Mouse (Mus musculus) Muller cell, postnatal 12 days (primary cell): ENCODE data around the gene Pfkfb4.
A peak's percentile ranks its signal among the peaks of the same experiment; 100 is the strongest.

Experiments used
- DNase-seq: peaks from one replicate; pipeline ENCODE4 v3.0.0-alpha.2; 2015; ENCODE audit errors: inconsistent ontology term

Gene Pfkfb4

DNA sequence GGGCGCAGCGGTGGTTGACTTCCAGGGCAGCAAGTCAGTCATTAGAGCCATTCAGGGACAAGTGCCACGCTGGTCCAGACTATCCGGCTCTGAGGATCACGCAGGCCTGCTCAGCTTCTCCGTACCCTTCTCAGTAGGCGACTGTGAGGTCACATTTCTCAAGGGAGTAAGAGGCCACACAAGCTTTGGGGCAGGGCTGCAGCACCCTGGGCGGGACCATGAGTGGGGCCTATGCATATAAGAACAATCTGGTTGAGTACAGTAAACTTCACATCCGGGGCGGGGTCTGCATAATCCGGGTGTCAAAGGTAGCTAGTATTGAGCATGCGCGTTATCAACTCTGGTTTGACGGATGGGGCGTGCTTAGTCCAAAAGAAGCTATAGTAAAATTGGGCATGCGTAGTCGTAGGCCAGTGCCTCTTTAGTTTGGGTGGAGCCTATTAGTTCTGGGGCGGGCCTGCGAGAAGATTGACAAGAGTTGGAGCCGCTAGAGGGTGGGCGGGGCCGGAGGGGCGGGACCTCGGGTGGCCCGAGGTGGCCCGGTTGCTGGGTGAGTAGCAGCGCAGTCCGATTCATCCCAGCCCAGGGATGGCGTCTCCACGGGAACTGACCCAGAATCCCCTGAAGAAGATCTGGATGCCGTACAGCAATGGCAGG lies at the start of gene Pfkfb4:
TSS of gene Pfkfb4 (plus strand) at position 351 of the 657 bp plus-strand sequence.
- peak; percentile 96 for DNase-seq

DNA sequence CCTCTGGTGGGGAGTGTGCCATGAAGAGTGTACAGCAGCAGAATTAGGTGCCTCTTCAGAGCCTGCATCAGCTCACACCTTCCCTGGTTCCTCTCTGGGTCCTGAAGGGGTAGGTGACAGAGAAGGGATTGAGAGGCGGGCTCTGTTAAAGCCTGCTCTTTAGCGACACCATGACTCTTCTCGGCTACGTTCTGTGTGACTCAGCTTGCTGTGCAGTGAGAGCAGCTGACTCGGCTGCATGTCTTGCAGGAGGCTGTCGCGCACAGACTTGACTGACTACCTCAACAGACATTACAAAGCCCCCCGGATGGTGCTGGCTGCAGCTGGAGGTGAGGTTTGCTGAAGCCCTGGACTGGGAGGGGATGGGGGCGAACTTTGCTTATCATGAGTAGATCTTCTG lies 46.5 kb upstream of the Pfkfb4 start:
- DNase-seq: no peak

DNA sequence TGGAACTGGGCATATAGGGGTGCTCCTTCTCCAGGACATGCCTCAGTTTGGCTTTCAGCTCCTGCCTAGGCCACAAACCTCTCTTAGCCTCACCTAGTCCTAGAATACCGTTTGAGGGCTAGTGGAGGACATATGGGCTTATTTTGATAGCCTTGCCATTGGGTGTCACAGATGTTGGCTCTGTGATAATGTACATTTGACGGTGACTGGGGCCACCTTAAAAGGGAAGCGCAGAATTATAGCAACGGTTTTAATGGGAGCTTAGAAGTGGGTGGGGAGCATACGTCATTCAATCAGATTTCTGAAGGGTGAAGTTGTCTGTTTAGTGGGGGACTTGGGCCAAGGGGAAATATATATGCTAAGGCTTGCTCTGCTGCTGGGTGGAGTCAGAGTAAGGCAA lies 46.0 kb upstream of the Pfkfb4 start:
- no peak for DNase-seq

DNA sequence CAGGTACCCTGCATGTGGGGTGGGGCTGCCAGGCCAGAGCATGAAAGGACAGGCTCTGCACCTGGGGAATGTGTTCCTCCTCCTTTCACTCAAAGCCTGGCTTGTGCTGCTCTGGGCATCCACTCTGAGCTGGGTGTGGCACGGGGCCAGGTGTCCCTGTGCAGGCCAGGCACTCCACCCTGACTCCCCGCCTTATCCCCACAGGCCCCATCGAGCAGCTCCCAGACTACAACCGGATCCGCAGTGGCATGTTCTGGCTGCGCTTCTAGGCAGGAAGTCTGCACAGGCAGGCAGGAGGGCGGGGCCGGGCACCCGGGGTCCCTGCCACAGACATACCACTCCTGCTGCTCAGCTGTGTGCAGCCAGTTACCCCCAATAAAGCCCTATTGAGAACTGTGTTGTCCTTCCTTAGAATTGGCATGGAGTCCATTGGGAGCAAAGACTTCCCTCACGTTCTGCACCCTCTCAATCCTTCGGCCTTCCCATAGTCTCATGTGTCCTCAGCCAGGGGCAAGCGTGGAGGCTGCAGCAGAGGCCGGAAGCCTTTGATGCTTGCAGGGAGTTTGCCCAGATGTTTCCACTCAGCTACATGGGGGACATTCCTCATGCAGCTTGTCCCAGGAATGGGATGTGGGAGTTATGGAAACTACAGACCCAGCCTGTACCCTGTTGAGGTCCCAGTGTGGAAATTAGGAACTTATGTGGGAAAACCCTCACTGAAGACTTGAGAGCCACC lies 42.2 kb upstream of the Pfkfb4 start:
- DNase-seq: no peak

DNA sequence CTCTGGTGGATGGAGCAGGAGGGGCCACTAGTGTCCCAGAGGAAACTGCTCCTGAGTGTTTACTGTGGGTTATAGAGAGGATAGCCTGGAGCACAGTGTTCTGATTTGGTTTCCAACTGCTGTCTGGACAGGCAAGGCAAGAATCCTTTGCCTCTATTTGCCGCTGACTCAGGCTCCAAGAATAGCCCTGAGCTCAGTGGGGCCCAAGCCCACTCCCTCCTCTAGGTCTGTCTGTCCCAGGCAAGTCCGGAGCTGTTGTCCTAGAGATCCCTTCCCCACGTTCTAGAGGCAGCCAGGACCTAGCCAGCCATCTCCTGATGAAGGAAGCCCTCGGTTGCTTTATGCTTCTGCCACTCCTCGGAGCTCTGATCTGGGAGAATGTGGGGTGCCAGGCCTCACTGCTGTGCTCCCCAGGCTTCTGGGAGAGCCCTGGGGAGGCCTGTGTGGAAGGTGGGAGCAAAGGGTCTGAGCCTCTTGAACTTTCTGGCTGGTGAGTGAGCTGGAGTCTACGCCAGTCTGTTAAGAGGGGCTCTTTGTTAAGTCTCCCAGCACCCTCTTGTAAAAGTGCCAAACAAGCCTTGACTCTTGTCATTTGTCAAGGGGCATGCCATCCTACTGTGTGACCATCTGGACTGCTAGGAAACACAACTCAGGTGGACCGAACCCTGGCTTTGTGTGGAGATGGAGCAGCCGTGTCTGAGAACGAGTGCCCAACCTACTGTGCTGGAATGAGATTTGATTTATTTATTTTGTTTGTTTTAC lies 41.4 kb upstream of the Pfkfb4 start:
- no peak for DNase-seq

DNA sequence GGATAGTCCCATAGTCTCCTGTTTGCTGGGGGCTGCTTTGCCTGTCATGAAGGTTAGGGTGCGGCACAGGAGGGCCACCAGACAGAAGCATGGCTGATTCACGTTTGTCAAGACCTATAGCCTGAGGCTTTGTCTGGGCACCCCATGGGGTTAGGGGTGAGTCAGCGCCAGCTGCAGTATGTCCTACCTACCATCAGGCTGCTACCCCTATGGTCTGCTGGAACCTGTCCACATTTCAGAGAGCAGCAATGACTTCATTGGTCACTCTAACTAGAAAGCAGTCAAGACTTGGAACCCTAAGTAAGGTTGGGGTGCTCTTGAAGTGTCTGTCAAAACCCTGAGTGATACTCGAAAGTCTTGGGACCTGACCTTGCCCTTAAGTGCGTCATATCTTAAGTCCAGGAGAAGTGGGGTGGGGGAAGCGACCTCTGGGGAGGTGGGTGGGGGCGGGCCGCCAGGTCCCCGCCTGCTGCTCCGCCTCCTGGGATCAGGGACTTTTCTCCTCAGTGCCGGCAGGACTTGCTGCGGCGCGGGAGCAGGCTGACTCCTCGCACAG lies 38.4 kb upstream of the Pfkfb4 start, which contains the start of gene Col7a1:
TSS of gene Col7a1 (plus strand) at position 506 of the 556 bp plus-strand sequence.
- peak; percentile 72 for DNase-seq

DNA sequence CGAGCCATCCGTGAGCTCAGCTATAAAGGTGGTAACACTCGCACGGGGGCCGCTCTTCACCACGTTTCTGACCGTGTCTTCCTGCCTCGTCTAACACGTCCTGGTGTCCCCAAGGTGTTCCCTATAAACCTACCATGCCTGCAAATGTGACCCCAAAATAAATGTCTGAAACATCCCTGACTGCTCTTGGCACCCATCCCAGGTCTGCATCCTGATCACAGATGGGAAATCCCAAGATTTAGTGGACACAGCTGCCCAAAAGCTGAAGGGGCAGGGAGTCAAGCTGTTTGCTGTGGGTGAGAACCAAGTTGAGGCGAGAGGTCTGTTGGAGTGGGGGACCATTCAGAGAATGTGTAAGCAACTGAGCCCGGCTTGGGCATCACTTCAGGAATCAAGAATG lies 36.3 kb upstream of the Pfkfb4 start:
- no peak for DNase-seq

DNA sequence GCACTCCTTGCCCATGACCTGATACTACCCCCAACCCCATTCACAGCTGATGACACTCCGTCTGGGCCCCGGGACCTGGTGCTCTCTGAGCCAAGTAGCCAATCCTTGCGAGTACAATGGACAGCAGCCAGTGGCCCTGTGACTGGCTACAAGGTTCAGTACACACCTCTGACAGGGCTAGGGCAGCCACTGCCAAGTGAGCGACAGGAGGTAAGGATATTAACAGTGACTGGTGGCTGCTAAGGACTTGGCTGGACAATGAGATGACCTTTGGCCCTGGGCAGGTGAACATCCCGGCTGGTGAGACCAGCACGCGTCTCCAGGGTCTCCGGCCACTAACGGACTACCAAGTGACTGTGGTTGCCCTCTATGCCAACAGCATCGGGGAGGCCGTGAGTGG lies 35.7 kb upstream of the Pfkfb4 start:
- no peak for DNase-seq

DNA sequence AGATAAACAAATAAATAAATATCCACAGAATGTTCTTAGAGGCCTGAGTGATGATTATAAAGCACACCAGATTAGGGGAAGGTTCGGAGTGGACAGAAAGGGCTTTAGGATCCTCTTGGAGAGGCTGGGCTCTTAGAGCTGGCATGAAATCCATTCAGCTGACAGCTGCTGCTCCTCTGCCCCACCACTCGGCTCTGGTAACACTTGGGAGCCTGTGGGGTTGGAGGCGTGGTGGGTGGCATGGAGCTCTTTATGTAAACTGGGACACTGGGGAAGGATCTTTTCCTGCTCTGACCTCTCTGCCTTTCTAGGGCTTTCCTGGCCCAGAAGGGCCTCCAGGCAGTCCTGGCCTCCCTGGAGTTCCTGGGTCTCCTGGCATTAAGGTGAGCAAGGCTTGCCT lies 28.0 kb upstream of the Pfkfb4 start:
- DNase-seq: no peak

DNA sequence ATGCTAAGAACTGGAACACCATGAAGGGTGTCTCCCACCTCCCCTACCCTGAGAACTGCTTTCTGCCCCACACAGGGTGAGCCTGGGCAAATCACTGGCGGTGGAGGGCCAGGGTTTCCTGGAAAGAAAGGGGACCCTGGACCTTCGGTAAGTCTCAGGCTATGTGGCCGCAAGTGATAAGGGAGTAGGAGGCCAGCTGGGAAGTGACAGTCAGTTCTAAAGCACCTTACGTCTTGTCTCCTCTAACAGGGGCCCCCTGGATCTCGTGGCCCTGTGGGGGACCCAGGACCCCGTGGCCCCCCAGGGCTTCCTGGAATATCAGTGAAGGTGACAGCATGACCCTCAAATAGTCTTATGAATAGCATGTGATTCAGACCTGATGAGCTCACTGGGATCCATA lies 27.2 kb upstream of the Pfkfb4 start:
- DNase-seq: no peak

DNA sequence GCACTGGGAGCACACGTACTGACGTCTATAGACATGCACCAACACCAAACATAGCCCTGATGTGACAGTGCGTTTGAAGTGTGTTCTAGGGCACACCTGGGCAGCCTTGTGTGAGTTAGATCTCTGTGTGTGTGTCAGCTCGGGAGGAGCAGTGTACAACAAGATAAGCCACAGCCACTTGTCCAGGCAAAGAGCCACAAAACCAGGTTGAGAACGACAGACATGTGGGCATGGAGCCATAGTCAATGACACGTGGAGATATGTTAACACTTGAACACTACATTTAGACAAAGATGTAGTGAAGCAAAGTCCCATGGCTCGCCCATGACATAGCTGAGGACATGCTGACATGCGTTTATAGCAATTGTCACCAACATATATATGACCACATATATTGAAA lies 21.0 kb upstream of the Pfkfb4 start:
- DNase-seq: no peak

DNA sequence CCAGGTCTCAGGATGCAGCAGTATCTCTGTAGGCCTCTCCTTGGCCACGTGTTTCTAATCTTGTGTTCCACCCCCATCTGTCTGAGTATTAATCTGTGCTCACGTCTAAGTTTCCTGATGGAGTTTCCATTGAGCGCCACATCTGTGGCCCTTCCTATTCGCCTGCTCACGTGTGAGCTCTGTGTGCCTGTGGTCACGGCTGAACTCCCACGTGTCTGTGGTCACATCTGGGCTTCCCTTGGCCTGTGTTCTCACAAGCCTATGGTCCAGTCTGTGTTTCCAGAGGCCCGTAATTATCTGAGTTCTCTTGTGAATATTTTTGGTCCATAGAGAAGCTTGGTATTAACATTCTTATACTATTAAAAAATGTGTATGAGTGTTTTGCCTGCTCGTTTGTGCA lies 15.1 kb upstream of the Pfkfb4 start:
- no peak for DNase-seq

DNA sequence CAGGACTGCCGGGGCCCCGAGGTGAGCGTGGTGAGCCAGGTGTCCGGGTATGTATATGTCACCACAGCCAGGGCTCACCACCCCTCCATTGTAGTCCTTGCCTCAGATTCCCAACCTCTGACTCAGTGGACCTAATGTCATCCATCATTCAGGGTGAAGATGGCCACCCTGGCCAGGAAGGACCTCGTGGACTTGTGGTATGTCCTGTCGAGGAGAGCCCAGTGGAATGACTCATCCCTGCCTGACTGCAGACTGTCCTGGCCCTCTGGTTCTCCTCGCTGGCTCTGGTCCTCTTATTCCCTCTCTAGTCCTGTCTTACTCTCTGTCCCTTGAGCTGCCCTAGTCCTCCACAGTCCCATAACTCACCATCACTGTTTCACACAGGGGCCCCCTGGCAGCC lies 13.6 kb upstream of the Pfkfb4 start:
- DNase-seq: peak; percentile 74

DNA sequence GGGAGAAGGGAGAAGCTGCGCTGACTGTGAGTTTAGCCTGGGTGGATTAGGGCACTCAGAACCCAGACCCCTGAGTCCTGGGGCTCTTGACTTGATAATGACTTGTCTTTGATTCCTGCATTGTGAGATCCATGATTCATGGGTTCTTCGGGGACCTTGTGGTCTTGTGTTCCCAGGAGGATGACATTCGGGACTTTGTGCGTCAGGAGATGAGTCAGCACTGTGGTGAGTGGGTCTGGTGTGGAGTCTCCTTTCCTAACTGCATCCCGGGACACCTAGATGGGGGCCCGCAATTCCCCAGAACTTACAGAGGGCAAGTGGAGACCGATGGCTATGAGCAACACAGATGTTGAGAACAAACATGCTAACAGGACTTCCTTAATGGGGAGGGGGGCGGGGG lies 9.1 kb upstream of the Pfkfb4 start:
- DNase-seq: no peak

DNA sequence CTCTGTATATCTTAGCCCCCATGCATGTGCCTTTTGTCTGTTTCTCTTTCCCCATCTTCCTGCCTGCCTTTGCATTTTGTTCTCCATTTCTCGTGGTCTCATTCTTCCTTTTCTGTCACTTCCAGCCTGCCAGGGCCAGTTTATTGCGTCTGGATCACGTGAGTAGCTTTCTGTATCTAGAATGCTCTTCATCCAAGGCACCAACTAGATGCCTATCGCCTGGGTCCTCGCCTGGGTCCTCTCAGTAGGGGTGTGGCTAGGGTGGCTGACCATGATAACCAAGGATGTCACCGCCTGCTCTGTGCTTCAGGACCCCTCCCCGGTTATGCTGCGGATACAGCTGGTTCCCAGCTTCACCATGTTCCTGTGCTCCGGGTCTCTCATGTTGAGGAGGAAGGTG lies 8.4 kb upstream of the Pfkfb4 start:
- no peak for DNase-seq

DNA sequence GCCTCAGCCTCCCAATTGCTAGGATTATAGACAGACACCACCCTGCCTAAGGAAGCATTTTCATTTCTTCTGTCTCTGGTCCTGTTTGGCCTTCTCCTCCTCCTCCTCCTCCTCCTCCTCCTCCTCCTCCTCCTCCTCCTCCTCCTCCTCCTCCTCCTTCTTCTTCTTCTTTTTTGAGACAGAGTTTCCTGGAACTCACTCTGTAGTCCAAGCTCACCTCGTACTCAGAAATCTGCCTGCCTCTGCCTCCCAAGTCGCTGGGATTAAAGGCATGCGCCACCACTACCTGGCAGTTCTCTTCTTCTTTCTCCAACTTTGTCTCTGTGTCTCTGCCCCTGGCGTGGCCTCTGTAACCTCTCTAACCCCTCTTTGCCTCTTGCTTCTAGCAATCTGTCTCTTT lies 5.9 kb upstream of the Pfkfb4 start, which contains the start of gene Ucn2:
TSS of gene Ucn2 (plus strand) at position 301 of the 400 bp plus-strand sequence.
- DNase-seq: no peak

DNA sequence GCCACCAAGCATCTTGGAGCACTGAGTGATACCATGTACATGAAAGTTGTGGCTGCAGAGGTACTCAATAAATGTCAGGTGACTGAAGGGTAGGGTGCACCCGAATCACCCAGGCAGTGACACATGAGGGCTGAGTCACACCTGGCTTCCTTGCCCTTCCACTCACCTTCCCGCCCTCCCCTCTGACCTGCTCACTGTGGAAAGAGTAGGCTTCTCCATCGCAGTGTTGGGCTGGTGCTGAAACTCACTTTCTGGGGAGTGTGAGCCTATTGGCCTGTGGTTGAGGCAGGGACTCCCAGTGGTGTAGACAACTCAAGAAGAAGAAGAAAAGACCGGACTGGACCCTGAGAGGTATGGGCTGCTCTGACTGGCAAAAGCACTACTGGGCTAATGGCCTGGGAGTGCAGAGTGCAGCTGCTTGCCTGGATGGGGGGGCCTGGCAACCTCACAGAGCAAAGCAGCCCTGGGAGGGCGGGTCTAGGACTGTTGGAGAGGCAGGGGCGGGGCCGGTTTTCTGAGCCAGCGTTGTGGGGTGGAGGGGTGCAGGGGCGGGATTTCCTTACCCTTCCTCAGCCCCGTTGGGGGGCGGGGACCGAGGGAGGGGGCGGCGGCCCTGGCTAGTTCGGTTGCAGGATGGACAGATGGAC lies 3.8 kb upstream of the Pfkfb4 start:
- DNase-seq: no peak

DNA sequence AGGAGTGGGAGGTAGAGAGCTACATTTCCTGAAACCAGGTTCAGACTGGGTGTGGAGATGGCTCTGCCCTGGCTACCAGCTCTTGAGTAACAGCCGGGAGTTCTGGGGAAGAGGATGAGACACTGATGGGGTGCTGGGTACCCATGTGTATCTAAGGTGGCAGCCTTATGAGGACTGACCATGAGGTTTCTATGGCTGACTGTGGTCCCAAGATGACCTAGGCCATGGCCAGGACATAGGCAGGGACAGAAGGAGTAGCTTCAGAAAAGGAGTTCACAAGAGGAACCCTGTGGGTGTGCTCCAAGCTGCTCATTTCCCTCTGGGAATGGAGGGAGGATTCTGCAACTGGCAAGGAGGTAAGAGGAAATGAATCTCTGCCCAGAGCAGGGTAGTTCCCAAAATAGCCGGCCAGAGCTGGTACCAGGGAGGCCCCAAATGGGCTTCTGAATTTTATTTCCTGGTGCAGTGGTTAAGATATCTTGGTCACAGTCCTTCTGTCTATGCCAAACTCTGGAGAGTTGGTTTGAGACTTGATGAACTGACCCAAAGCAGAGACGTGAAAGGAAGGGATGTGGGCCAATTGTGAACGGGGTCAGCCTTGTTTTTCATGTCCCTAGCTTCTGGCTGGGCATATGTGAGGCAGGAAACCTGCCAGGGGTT lies 1.6 kb upstream of the Pfkfb4 start:
- no peak for DNase-seq

DNA sequence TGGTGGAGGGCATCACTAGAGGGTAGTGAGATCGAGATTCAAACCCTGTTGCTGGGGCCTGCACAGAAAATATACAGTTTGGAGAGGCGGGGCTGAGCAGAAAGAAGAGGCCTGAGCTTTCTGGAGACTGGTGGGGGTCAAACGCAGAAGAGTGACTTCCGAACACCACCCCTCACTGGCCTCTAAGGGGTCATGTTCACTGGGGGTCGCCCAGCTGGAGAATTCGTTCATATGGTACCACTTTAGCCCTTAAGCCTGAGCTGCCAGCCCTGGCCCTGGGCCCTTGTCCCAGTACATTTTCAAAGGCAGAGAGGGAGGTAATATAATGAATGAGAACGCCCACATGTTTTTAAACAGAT lies 1.1 kb upstream of the Pfkfb4 start:
- DNase-seq: peak; percentile 21

DNA sequence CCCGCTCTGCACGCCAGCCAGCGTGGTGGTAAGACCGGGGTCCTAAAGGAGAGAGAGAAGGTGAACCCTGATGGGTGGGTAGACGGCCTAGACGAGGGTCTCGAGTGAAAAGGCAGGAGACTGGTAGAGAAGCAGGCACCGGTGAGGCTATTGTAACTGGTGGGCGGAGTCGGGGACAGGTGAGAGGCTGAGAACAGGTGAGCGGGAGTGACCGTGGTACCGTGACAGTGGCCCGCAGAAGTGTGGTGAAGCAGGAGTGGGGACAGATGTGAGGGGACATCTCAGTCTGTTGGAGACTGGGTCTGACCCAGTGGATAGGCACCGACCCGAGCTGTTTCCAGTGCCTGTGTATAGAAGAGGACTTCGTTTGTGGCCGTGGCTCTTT lies 499 bp downstream of the Pfkfb4 start:
- no peak for DNase-seq

DNA sequence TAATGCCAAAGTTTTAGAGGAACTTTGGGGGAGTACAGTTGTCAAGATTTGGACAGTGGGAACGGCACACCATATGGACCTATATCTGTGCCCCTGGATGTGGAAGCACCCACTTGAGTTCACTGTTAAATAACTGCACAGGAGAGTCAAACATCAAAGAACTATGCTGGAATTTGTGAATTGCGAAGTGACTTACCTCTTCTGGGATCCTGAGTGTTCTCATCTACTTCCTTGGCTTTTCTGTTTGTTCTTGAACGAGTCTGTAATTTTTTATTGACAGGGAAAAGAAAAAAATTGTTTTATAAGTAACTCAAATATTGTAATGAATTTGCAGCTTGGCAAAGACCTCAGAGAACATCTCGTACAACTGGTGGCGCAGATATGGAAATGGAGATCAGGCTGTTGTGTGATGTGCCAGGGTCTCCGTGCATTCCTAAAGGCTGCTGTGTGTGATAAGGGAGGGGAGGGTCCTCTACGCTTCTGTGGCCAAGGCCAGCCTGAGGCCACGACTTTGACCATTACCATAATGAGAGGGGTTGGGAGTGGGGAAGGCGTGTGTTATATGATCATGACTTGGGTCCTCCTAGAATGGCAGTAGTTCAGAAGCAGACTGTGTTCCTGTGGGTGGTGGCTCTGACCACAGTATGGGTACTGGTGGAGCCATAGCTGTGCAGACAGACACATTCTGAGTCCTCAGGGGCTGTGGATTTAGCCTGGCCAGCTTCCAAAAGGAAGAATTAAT lies 1.2 kb downstream of the Pfkfb4 start:
- no peak for DNase-seq
